Mouse (Mus musculus) kidney, postnatal 10 days (tissue): ENCODE measurements at regions not wholly inside any gene's neighbourhood (a gene's known extent, or its start where the extent isn't known, plus 50 kb on each side); places are given as distances from the start of the nearest gene placed in this dataset.
A peak's percentile ranks its signal among the peaks of the same experiment; 100 is the strongest.

ENCODE experiments used
- DNase-seq: peaks from one replicate; pipeline ENCODE4 v3.0.0; 2021; ENCODE audit warnings: mixed read lengths

- no peak for DNase-seq
Observed at GRCm38 (mm10) chr3:132237344-132237743, 152.3 kb downstream of the Dkk2 start.

DNA sequence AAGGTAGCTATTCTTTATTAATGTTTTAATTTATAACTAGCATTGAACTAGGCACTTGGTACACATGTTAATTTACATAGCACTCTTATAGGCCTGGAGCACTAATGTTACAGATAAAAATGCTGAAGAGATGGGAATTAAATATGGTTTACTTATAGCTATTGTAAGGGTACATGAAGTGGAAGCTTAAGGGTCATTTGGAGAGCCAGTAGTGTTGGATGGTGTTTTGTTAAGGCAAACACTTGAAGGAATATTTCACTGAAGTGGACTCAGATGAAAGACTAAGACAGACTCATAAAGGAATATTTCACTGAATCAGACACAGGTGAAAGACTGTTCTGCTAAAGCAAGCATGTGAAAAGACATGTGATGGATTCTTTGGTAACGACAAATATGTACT lies 172.7 kb downstream of the Dkk2 start:
- no peak for DNase-seq

GRCm38 (mm10) chr3:132269641-132270040 lies 184.5 kb downstream of the Dkk2 start:
- no peak for DNase-seq

DNA sequence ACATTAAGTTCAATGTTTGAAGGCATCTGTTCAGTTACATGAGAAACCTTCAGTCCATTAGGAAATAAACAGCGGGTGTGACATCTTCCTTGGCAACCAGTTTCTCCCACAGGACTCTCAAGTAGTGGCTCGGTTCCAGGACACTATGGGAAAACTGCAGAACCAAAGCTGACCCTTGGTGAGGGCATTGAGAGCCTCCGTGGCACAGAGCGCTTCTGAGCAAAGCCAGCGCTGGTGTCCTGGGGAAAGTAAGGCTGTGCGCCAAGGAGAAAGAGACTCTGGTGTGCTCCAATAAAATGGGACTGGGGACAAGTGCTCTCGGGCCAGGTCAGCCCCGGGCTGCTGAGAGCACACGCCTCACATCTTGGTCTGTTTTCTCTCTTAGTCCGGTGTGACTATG lies 189.7 kb downstream of the Dkk2 start:
- DNase-seq: peak; percentile 5

DNA sequence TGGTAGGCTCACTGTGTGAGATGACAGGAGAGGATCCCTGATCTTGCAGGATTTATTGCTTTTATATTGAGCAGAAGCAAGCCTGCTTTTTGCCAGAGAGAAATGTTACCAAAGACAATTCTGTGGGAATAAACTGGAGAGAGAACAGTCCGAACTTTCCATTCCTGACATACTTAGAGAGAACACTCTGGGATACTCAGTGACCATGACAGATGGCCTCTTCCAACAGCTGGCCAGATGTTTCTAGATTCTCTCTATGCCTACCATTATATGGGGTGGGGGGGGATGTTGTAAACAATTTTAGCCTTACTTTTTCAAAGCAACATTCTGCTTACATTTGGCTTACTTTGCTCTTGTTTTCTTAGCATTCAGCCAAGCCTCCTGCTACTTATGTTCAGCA lies 192.7 kb downstream of the Dkk2 start:
- DNase-seq: no peak

- no peak for DNase-seq
Observed at GRCm38 (mm10) chr3:132287714-132288113, 202.6 kb downstream of the Dkk2 start.

DNA sequence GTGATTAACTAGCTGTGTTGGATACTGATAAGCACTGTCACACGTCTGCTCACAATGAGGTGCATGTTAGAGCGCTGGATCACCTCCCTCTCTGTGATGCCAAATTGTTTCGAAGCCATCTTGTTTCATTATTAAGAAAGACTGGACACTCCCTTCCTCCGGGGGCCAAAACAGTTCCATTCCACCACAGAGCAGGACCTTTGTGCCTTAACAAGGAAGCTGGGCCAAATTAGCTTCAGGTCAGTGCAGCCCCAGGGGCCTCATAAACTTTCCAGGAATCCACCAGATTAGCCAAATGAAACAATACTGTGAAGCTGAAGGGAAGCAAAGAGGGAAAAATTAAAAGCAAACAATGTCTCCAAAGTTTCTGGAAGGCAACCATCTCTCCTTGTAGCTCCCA lies 241.9 kb downstream of the Dkk2 start:
- peak; percentile 23 for DNase-seq

GRCm38 (mm10) chr3:132343625-132344024 lies 258.5 kb downstream of the Dkk2 start:
- no peak for DNase-seq

DNA sequence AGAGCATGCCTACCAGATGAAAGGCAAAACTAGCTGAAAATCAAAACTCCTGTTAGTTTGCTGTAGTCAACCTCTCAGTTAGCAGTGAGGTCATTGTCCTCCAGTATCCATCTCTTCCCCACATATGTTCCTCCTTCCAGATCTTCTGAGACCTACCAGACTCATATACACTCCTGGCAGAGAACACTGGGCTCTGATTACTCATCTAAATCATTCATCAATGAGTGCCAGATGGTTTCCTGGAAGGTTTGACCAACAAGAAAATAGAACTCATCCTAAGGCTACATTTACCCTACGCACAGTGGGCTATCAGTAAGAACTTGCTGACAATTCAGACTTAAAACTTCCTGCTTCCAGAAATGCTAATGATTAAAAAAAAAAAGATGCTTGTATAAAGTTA lies 260.8 kb downstream of the Dkk2 start:
- DNase-seq: no peak

GRCm38 (mm10) chr3:132349602-132350001 lies 264.5 kb downstream of the Dkk2 start:
- DNase-seq: no peak

DNA sequence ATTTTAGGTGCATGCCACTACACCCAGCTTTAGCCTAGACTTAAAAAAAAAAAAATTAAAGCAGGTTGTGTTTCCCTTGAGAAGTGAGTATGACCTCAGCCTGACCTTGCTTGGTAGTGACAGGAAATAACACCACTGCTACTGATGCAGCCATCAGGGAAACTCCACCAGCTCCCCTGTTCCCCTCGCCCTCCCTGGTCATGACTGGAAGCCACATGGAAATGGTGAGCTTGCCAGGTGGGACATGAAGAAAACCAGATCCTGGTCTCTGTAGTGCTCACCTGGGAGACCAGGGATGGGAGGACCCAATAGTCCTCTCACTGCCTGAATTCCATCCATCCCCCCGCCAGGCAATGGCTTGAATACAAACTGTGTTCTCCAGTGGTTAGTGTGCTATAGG lies 268.1 kb downstream of the Dkk2 start:
- DNase-seq: no peak

GRCm38 (mm10) chr3:132359596-132359995 lies 270.0 kb upstream of the Gimd1 start:
- no peak for DNase-seq

DNA sequence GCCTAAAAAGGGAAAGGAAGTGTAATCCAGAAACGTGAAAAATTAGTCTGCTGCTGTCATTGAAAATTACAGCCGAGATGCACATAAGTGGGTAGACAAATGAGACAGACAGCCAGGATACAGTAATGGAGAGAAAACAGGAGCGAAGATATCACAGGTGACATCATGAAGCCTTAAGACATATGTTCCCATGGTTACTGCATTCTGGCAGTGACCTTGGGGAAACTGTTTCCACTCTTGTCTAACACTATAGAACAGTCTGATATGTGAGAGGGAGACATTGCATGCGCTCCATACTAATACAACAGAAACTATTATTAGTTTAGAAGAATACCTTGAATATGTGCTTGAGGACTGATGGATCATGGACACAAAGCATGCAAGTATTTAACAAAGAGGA lies 254.0 kb upstream of the Gimd1 start:
- DNase-seq: no peak

- no peak for DNase-seq
Observed at GRCm38 (mm10) chr3:132417742-132418141, 211.9 kb upstream of the Gimd1 start.

DNA sequence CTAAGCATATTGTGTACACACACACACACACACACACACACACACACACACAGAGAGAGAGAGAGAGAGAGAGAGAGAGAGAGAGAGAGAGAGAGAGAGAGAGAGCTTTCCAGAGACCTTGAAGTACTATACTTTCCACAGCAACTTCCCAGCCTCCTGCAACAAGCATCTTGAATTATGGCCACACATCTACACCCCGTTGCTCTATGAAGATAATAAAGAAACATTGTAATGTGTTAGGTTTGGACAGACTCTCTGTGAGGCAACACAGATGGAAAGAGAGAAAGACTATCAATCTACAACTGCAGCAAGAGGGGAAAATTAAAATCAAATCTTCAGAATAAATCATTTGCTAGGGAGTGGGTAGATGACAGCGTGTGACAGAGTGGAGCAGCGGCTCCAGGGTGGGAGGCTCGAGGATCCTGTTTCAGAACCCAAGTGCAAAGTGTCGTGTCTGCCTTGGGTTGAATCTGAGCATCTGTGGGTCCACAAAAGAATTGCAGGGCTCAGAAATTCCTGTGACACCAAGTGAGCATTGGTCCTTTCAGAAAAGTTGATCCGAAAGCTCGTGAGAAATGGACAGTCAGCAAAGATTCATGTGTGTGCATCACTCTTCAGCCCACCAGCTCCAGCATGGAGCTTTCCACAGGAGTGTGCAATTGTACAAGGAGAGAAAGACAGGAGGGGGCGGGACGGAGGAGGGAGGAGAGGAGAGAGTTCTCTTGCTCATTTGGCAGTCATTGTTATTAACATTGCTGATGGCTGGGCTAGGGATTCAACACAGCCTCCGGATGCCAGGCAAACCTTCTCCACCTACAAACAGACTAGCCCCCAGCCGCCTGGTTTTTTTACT lies 203.6 kb upstream of the Gimd1 start:
- no peak for DNase-seq

DNA sequence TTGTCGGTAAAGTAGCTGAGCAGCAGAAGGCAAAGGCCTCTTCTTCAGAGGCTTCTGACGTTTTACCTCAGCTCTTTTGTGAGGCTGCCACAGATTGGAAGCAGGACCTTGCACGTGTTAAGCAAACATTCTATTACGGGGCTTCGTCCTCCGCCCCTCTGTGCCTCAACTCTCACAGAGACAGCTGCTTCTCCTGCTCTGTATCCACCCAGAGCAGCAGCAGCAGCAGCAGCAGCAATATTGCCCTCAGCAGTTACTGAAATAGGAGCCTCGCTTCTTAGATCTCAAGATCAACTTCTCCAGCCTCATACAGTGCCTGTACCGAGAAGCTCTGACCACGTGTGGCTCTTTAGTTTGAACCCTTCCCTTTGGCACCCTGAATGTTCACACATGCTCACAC lies 202.4 kb upstream of the Gimd1 start:
- no peak for DNase-seq

GRCm38 (mm10) chr3:132428148-132428547 lies 201.5 kb upstream of the Gimd1 start:
- DNase-seq: peak; percentile 21

GRCm38 (mm10) chr3:132431805-132432204 lies 197.8 kb upstream of the Gimd1 start:
- DNase-seq: no peak

DNA sequence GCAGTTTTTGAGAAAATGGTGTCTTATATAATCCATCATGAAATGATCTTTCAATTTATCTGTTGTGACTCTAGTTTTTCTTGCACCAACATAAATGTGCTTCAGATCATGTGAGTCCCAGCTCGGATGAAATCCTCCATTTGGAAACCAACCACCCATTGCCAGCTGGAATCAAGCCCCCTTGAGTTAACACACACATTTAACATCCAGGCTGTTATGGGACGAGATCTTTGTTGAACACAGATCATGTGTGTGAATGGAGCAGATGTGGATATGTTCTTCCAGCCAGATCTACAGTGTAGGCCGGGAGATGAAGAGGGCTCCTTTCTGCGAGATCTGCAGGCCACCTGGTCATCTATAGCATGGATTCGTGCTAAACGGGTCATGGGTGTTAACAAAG lies 188.4 kb upstream of the Gimd1 start:
- DNase-seq: no peak

- no peak for DNase-seq
Observed at GRCm38 (mm10) chr3:132453927-132454326, 175.7 kb upstream of the Gimd1 start.

- no peak for DNase-seq
Observed at GRCm38 (mm10) chr3:132462348-132462959, 167.2 kb upstream of the Gimd1 start.

DNA sequence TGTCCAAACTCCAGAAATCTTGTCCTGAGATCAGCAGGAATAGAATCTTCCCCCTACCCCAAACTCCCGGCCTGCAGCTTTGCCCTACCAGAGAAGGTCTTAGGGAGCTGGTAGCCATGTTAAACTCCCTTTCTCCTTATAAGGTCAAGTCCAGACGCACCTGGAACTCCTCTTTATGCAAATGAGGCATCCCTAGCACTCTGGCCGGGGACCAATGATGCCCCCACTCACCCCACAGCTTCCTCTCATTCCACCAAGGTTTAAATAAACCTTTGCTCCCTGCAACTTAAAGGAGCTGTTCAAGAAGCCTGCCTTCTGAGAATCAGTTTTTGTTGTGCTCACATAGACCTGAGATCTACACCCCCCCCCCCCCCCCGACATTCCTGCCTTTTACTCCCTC lies 158.6 kb upstream of the Gimd1 start:
- no peak for DNase-seq

GRCm38 (mm10) chr3:132477768-132478167 lies 151.9 kb upstream of the Gimd1 start:
- DNase-seq: no peak

- no peak for DNase-seq
Observed at GRCm38 (mm10) chr3:132479275-132479674, 150.3 kb upstream of the Gimd1 start.

- DNase-seq: no peak
Observed at GRCm38 (mm10) chr3:132484814-132485213, 144.8 kb upstream of the Gimd1 start.
